Mouse (Mus musculus): ENCODE data around the gene Sept10.

Sept10 gene

DNA sequence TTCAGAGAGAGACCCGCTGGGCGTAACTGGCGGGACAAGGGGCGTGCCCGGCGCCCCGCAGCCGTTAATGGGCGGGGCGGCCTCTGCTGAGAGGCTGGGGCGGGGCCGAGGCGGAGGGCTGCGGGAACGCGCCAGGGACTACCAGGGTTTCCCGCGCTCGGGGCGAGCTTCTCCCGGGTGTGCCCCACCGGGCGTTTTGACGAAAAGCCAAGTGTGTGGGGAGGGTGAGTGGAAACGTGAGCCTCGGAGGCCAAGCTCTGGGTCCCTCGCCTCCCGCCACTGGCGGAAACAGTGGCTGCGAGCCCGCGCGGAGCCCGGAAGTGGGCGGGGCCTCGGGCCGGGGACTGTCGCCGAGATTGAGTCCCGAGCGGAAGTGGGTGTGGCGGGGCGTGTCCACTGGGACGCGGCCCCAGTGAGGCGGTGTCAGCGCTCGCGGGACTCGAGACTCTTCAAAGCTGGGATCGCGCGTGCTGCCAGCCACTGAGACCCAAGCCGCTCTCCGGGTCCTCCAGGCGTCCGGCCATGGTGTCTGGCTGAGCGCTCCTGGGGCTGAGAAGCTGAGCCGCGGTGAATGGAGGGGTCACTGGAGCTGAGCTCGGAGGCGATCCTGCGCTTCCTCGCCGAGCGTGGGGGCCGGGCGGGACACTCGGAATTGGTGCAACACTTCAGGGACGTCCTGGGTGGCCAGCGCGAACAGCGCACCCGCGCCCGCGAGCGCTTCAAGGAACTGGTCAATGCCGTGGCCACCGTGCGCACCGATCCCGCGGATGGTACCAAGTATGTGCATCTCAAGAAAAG, at the start of gene Sept10, which contains the start of gene Sowahc:
Gene Sept10 (minus strand): TSS at position 375 of the 798 bp plus-strand sequence.
Gene Sowahc (plus strand): TSS at position 481 of the 798 bp plus-strand sequence.
- peak; percentile 93 for DNase-seq (ENCODE audit: low read depth, low spot score)

DNA sequence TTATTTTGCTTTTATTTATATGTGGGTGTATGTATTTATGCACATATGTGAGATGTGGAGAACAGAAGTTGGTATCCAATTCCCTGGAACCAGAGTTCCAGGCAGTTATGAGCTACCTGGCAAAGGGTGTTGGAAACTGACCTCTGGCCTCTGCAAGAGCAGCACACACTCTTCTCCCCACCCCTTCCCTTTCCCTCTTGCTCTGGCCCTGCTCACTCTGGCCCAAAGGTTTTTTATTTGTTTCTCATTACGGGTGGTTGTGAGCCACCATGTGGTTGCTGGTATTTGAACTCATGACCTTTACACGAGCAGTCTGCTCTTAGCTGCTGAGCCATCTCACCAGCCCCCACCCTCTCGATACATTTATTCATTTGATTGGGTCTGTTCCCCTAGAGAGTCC, 47.1 kb upstream of the Sept10 start:
- DNase-seq (ENCODE audit: low read depth, low spot score), result no peak

DNA sequence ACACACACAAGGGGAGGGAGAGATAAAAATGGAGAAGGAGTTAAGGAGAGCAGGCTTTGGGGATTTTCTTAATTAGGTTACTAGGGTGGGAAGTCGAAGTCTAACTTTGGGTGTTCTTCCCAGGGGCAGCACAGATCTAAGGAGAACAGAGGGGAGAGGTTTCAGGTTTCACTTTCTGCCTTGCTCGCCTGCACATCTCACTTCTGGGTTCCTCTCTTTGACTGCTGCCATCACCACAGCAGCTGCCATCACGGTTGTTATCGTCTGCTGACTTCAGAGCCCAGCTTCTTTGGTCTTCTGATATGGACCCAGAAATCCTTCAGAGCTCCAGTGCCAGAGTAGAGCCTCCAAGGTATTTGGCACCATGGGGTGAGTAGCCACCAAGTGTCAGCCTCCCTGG, 46.5 kb upstream of the Sept10 start:
- DNase-seq (ENCODE audit: low read depth, low spot score), result no peak

DNA sequence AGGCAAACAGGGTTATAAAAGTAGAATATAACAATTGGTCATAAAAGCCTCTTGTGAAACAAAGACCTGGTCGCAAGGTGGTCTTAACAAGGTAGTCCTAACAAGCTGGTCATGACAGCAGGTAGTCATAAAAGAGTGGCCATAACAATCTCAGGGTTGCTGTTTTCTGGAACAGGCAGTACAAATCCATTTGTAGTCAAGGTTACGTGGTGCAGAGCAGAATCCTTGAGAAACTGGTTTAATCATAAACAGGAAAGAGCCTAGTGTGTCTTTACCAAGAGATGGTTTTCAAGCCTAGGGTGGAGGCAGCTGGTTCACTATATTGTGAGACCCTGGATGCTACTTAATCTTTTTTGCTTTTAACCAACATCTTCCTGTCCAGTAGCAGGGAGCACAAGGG, 45.6 kb upstream of the Sept10 start:
- no peak for DNase-seq (ENCODE audit: low read depth, low spot score)

DNA sequence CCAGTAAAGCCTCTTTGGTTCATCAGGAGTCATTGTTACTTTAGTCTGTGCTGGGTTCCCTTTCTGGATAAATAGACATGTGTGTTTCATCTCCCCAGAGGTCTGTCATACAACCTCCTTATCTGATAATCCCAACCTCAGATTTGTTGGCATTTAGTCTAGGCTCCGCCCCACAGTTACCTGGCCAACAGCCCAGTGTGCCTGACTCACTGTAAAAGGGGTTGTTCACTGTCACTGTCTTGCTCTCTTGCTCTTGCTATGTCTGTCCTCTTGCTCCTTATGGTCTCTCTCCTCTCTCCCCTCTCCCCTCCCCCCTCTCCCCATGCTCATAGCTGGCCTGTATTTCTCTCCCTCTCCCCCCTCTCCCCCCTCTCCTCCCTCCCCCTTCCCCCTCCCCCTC, 44.5 kb upstream of the Sept10 start:
- DNase-seq (ENCODE audit: low read depth, low spot score), result no peak

DNA sequence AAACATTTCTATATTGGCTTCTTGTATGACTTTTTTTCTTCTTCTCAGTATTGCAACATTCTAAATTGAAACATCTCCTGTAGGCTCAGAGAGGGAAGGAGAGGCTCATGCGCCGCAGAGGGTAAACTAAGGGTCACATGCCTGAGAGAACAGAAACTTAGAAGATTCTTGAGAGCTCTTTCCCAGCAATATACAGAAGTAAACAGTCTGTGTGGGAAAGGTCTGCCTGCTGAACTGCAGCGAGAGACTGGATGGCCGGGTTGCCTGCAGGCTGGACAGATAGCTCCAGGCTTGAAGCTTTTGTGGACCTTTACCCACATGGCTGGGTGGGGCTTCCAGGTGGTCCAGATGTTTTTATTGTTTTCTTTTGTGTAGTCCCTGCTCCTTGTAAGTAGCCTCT, 44.0 kb upstream of the Sept10 start:
- no peak for DNase-seq (ENCODE audit: low read depth, low spot score)

DNA sequence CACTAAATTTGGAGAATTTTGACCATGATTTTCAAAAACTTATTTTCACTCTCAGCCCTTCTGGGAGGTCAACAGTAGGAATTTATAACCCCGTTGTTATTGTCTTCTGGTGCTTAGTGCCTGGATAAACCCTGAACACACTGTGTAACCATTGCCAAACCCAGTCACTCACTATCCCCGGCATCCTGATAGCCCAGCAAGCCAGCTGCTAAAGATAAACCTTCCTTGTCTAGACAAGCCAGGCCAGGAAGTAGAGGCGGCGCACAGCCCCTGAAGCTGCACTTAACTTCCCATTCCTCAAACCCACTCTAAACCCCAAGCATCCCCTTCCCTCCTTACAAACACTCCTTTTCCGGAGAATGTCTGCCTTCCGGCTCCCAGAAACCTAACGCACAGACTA, 43.4 kb upstream of the Sept10 start:
- DNase-seq (ENCODE audit: low read depth, low spot score), result no peak

DNA sequence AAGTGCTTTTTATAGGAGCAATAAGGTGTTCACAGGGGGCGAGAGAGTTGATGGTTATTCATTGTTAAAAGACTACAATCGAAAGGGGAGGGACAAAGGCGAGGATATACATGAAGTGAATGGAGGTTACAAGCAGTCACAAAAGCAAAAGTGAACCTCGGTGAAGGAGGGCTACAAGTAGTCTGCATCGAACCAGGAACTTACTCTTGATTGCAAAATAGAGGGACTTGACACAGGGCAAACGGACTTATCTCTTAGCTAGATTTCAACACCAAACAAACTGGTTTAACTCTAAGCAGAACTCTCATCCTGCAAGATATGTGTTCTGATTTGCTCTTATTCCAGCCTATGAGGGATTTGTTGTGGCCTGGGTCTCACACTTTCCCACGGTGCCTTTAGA, 41.3 kb upstream of the Sept10 start:
- no peak for DNase-seq (ENCODE audit: low read depth, low spot score)

DNA sequence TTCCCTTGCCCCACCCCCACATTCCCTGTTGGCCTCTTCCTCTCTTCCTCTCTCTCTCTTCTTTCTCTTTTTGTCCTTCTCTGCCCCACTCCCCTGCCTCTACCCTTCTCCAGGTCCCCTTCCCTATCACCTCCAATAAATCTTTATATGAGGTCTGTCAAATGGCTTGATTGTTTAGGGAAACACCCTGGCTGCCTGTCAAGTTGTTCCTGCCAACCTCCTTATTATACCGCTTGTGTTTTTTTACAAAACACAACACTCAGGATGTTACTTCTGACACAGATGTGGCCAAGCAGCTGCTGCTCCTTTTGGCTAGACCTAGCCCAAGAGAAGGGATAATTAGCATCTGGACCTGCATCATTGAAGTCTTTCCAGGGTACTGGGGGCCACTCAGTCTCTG, 40.4 kb upstream of the Sept10 start:
- no peak for DNase-seq (ENCODE audit: low read depth, low spot score)

DNA sequence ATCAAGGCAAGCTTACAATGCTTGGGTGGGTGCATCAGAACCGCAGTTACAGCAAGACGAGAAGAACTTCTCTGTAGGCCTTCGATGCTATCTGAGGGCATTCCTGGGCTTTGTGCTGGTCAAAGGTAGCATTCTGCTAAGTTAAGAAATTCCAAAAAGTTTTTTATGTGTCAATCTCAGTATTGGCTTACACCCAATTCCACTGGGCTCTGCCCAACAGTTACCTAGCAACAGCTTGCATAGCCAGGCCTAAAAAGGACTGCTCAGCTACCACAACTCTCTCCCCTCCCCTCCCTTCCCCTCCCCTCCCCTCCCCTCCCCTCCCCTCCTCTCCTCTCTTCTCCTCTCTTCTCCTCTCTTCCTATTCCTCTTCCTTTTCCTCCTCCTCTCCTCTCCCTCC, 40.0 kb upstream of the Sept10 start:
- DNase-seq (ENCODE audit: low read depth, low spot score), result no peak

DNA sequence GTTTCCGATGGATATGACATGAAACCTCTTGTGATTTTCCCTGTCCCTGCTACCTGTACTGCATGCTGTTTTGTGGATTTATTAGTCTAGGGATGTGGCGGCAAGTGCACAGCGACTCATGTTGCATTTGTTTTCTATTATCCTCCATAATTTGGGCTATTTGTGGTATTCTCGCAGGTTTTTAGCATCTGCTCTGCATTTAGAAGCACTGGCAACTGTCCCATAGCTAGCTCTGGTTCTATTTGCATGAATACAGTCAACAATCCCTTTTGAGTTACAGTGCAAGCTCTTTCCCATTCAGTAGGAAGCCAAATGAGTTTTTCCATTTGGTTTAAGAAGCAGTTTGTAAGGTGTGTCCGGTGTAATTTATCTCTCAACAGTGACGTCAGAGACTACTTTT, 37.9 kb upstream of the Sept10 start:
- DNase-seq (ENCODE audit: low read depth, low spot score), result no peak

DNA sequence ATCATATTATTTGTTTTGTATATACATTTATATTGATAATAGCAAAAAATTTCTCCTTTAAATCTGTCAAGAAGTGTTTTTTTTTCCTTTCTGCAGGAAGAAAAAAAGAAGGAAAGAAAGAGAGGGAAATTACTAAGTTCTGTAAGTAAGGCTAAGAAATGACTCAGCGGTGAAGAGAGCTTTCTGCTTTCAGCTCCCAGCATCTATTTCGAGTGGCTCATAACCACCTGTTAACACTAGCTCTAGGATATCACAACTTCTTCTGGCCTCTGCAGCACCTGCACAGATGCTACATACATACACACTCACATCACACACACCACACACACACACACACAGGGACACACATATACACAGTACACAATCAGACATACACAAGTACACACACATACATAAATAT, 34.9 kb upstream of the Sept10 start:
- no peak for DNase-seq (ENCODE audit: low read depth, low spot score)

DNA sequence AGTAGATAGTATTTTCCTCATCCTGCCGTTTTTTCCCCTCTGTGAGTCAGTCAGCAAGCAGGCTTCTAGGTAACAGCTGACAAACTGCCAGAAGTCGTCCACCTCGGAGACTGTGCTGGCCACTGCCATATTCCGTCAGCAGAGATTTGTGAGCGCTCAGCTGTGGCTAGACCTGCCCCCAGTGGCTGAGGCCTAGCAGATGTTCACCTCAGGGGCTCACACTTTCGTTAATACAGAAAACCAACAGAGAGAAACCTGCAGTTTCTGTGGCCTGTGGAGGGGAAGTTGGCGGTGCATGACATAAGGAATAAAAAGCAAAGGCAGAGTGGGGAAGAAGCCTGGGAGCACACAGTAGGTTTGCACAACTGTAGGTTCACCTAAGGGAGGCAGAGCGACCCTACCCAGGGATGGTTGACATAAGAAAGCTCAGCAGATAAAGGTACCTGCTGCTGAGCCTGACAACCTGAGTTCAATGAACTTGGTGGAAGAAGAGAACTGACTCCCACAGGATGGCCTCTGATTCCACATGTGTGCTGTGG, 32.0 kb upstream of the Sept10 start:
- no peak for DNase-seq (ENCODE audit: low read depth, low spot score)

DNA sequence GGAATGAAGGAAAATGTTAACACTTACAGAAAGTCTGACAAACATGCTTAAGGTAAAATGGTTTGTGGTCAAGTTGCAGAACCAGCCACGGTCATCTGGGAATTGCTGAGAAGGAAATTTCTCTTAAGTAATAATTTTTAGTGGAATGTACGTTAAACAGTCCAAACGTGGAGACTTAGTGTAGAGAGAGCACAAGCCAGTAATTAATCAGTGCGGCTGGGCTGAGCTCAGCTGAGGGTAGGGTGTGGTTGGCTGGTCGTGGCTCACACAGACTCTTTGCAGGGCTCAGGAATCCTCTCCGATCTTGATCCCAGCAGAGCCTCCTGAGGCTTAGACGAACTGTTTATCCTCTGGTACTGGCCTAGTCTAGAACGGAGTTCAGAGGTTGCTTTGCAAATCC, 30.7 kb upstream of the Sept10 start:
- no peak for DNase-seq (ENCODE audit: low read depth, low spot score)

DNA sequence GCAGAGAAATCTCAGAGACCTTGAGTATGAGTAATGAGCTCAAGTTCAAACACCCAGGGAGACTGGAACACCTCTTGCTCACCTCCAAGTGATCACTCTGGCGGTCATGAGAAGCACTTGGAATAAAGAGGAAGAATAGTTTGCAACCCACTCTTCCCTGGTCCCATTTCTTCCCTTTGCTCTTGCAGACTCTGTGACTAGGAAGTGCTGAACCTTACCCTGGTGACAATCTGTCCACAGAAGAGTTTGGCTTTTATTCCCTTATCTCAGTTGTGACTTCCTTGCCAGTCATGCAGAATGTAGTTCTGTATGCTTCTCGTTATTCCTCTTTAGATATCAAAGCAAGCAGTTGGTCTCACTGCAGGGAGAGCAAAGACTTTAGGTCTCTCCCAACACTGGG, 30.3 kb upstream of the Sept10 start:
- no peak for DNase-seq (ENCODE audit: low read depth, low spot score)

DNA sequence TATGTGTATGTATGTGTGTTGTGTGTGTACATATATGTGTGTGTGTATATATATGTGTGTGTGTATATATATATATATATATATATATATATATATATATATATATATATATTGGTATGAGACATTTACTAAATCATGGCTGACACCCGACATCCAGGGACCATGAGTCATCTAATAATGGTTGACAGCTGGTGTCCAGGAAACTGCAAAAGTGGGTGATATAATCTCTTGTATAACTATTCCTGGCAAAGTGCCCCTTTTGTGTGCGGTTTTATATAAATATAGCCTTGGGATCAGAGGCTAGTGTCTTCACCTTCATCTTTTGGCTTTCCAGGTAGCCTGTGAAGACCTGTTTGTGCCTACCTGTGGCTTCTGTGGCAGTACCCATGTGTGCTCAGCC, 29.0 kb upstream of the Sept10 start:
- DNase-seq (ENCODE audit: low read depth, low spot score), result no peak

DNA sequence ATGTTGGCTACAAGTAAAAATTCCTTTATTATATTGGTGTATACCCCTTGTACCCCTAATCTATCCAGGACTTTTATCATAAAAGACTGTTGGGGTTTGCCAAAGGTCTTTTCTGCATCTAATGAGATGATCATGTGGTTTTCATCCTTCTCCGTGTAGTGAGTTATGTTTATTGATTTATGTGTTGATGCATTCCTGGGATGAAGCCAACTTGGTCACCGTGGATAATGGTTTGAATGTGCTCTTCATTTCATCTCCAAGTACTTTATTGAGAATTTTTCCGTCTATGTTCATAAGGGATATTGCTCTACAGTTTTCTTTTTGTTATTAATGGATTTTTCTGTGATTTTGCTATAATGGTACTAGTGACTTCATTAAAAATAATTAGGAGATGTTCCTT, 27.9 kb upstream of the Sept10 start:
- no peak for DNase-seq (ENCODE audit: low read depth, low spot score)

DNA sequence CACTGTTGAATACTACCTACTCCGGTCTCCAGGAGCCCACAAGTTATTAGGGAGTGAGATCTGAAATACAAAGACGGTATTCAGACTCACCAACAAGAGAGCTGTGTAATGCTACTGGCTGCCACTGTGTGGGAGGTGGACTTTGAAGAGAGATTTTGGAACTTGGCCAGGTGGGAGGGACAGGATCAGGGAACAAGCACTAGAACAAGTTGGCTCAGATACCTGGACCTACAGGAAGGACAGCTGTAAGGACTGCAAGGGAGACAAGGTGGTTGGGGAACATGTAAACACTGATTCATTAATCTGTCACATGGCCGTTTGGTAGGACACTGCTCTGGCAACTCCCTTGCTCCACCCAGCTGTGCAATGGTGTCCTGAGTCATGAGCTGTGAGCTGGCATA, 19.5 kb upstream of the Sept10 start:
- DNase-seq (ENCODE audit: low read depth, low spot score), result no peak

DNA sequence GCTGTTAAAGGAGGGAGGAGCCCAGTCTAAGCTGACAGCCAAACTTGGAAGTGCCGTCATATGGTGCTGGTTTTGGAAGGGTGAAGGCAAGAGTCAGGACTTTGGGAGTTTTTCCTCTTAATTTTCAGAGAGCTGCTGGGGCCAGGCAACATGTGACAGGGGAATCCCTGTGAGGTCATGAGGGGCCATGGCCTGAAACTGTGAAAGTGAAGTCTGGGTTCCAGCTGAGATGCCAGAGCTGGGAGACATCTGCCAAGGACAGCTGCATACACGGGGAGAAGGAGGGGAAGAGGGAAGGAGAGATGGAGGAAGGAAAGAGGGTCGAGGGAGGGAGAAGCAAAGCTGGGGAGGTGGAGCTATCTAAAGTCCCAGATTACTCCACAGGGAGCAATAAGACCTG, 16.1 kb upstream of the Sept10 start:
- DNase-seq (ENCODE audit: low read depth, low spot score), result no peak

DNA sequence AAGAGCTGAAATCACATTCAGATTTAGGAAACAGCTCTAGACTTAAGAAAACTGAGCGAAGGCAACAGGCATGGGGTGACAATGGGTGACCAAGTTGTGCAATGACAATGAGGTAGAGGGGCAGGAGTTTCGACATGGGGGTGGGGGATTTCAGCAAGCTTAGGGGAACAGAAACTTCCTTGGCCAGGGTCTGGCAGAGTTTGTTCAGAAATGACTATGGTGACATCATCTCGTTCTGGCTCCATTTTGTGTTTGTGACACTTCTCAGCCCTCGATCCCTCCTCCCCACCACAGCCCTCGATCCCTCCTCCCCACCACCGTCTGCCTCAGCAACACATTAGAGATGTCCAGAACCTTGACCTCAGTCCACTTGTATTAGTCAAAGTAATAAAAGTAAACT, 14.8 kb upstream of the Sept10 start:
- no peak for DNase-seq (ENCODE audit: low read depth, low spot score)

DNA sequence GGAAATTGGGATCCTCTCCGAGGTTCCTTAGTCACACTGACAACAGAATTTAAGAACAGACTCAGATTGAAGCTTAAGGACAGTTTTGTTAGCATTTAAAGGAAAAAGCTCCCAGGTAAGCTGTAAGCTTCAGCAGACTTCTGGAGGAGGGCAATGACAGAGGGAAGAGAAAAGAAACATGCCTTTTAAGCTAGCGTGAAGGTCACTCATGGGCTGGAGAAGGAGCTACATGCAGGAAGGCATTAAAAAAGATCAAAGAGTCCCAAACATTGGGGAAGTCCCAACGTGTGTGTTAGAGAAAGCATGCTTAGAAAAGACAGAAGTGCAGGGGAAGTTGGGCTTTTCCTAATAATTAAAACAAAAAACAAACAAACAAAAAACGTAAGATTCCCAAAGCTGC, 14.2 kb upstream of the Sept10 start:
- DNase-seq (ENCODE audit: low read depth, low spot score), result no peak

DNA sequence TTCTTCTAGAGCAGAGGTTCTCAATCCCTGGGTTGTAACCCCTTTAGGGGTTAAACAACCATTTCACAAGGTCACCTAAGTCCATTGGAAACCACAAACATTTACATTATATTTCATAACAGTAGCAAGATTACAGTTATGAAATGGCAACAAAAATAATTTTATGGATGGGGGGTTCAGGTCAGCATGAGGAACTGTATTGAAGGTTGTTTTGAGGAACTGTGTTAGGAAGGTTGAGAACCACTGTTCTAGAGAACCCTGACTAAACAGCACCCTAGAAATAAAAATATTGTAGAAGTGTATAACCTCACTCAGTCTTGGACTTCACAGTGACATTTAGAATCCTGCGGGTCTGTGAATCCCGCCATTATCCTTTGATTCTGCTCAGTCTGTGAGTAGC, 13.6 kb upstream of the Sept10 start:
- DNase-seq (ENCODE audit: low read depth, low spot score), result no peak

DNA sequence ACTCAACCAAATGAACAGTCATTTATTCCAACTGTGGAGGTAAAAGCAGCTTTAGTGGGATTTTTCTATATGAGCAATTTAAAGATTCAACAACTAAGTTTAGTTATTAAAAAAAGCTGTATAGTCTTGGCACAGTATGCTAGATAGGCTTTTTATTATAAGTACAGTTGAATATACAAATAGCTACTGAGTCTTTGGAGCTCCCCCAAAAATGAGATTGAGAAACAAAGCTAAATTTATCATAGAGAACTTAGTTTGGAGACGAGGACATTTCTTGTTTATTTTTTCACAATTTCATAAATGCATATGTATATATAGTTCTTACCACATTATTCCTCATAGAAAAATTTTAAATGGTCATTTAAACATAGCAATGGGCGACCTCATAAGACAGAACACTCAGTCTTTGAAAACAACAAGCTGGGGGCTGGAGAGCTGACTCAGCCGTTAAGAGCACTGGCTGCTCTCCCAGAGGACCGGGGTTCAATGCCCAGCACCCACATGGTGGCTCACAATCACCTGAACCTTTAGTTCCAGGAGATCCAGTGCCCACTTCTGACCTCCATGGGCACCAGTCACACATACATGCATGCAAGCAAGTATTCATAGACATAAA, 7.7 kb upstream of the Sept10 start:
- no peak for DNase-seq (ENCODE audit: low read depth, low spot score)

Measured in ES-CJ7 (cell line).